Mouse (Mus musculus) c-Kit-negative CD71-positive TER-119-positive erythroid progenitor cells, embryonic 14.5 days (primary cell): ENCODE measurements around the gene Tyrobp.
A peak's percentile ranks its signal among the peaks of the same experiment; 100 is the strongest.

Source experiments
- DNase-seq: peaks from one replicate; pipeline ENCODE4 v3.0.0-alpha.2; 2013; ENCODE audit warnings: low read depth, low spot score

Tyrobp gene

GRCm38 (mm10) chr7:30413596-30413995 is at the start of gene Tyrobp:
Tyrobp (plus strand) TSS chr7:30413760.
- no peak for DNase-seq

GRCm38 (mm10) chr7:30367466-30367865 is 46.1 kb upstream of the Tyrobp start:
- DNase-seq = no peak

GRCm38 (mm10) chr7:30373501-30373962 is 40.0 kb upstream of the Tyrobp start:
- DNase-seq = peak; percentile 49

- no peak for DNase-seq
These were observed 33.5 kb upstream of the Tyrobp start for GRCm38 (mm10) chr7:30380061-30380460.

GRCm38 (mm10) chr7:30384106-30384505 is 29.5 kb upstream of the Tyrobp start:
- DNase-seq = no peak

GRCm38 (mm10) chr7:30392746-30393520 is 20.6 kb upstream of the Tyrobp start:
- DNase-seq = no peak

- no peak for DNase-seq
These were observed 19.9 kb upstream of the Tyrobp start for GRCm38 (mm10) chr7:30393631-30394030.

GRCm38 (mm10) chr7:30394379-30394778 is 19.2 kb upstream of the Tyrobp start:
- no peak for DNase-seq

- no peak for DNase-seq
These were observed 18.7 kb upstream of the Tyrobp start for GRCm38 (mm10) chr7:30394871-30395270.

- DNase-seq = no peak
These were observed 13.9 kb upstream of the Tyrobp start for GRCm38 (mm10) chr7:30399671-30400070.

GRCm38 (mm10) chr7:30402343-30402742 is 11.2 kb upstream of the Tyrobp start:
- DNase-seq = no peak

GRCm38 (mm10) chr7:30408639-30409038 is 4.9 kb upstream of the Tyrobp start:
- DNase-seq = no peak

- DNase-seq = no peak
These were observed 3.8 kb upstream of the Tyrobp start for GRCm38 (mm10) chr7:30409789-30410188.

GRCm38 (mm10) chr7:30411023-30411422 is 2.5 kb upstream of the Tyrobp start:
- no peak for DNase-seq

GRCm38 (mm10) chr7:30412735-30413147 is 819 bp upstream of the Tyrobp start:
- no peak for DNase-seq

- no peak for DNase-seq
These were observed 4.3 kb downstream of the Tyrobp start for GRCm38 (mm10) chr7:30417856-30418255.

GRCm38 (mm10) chr7:30419561-30420499 is 6.3 kb downstream of the Tyrobp start, which contains the start of gene Hcst:
Hcst (minus strand) TSS chr7:30419854.
- DNase-seq = no peak

GRCm38 (mm10) chr7:30420673-30421072 is 7.1 kb downstream of the Tyrobp start:
- no peak for DNase-seq

- DNase-seq = peak; percentile 20
These were observed 7.8 kb downstream of the Tyrobp start, which contains the start of gene Nfkbid for GRCm38 (mm10) chr7:30421175-30421889. Nfkbid (plus strand) TSS chr7:30421732.

- peak; percentile 21 for DNase-seq
These were observed 8.4 kb downstream of the Tyrobp start for GRCm38 (mm10) chr7:30421890-30422435.

GRCm38 (mm10) chr7:30422560-30422959 is 9.0 kb downstream of the Tyrobp start:
- no peak for DNase-seq
